Mouse (Mus musculus): ENCODE measurements at regions not wholly inside any gene's neighbourhood (a gene's known extent, or its start where the extent isn't known, plus 50 kb on each side); places are given as distances from the start of the nearest gene placed in this dataset.

DNA sequence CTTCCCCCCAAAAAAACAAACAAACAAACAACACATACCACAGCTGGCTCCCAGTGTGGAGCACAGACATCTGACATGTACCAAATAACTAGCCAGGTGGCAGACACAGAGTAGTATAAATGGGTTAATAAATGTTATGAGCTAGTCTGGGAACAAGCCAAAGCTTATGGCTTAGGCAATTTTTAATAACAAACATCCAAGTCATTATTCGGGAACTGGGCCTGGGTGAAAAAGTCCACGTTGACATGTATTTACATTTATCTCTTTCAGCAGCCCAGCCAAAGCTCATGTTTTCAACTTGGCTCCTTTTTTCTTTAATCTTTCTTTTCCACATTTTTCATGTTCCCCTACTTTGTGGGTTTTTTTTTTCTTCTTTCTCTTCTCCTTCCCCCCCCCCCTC lies 543.4 kb downstream of the Brinp1 start:
- H3K4me3 ChIP-seq (ENCODE audit: insufficient read depth, low read length): no peak overlapping the region
- no peak overlapping the region for H3K27ac ChIP-seq (ENCODE audit: insufficient read depth, low read length)
- TF ChIP-seq CTCF (IDR thresholded peaks at IDR 0.05; ENCODE audit: borderline replicate concordance, insufficient read depth, low read length): no peak
- no peak for TF ChIP-seq POLR2A (IDR thresholded peaks at IDR 0.05; ENCODE audit: low read depth, low read length)
- H3K4me1 ChIP-seq (ENCODE audit: control insufficient read depth, insufficient read depth, low read length): no peaks in the 10 kb centered on the region

DNA sequence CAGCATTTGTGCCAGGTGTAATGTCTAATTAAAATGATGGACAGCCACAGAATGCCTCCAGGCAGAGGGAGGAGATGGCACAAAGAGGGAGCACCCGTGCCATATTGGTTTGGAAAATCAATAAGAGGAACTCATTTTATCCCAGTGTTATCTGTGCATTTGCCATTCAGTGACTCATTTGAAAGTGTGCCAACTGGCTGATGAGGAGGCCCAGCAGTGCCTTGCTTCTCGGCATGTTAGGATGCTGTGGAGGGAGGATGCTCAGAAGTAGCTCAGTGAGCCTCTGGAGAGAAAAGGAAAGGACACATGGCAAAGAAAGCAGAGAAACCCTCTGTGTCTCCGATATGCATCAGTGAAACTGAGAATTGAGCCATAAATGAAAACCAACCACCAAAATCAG lies 549.8 kb downstream of the Brinp1 start:
- no peak for TF ChIP-seq CTCF (IDR thresholded peaks at IDR 0.05; ENCODE audit: borderline replicate concordance, insufficient read depth, low read length)
- TF ChIP-seq POLR2A (IDR thresholded peaks at IDR 0.05; ENCODE audit: low read depth, low read length): no peak
- H3K4me1 ChIP-seq (ENCODE audit: control insufficient read depth, insufficient read depth, low read length): no peaks in the 10 kb centered on the region

DNA sequence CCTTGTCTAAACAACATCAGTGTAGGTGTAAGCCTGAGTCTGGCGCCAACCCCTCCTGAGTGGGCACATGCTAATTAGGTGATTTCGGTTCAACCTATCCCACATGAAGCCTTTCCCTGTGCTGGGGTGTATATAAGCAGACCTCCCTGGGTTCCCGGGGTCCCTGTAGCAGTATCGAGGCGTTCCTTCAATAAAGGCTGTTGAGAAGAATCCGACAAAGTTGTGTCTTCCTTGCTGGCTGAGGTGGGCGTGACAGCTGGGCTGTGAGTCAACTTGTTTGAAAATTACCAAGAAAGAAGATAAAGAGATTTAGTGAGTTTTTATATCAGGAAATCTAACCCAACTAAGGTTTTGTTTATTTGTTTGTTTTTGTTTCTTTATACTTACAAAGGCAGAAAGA lies 567.1 kb downstream of the Brinp1 start:
- H3K4me3 ChIP-seq (ENCODE audit: insufficient read depth, low read length): no peak overlapping the region
- TF ChIP-seq POLR2A (IDR thresholded peaks at IDR 0.05; ENCODE audit: low read depth, low read length) (no peak), CTCF (IDR thresholded peaks at IDR 0.05; ENCODE audit: borderline replicate concordance, insufficient read depth, low read length) (no peak)
- no peak overlapping the region for H3K27ac ChIP-seq (ENCODE audit: insufficient read depth, low read length)
- no peaks in the 10 kb centered on the region for H3K4me1 ChIP-seq (ENCODE audit: control insufficient read depth, insufficient read depth, low read length)

More for the DNA sequence above, 549.8 kb downstream of the Brinp1 start:
- Histone ChIP-seq H3K27ac (ENCODE audit: insufficient read depth, low read length) (no peak overlapping the region), H3K4me3 (ENCODE audit: insufficient read depth, low read length) (no peak overlapping the region)

DNA sequence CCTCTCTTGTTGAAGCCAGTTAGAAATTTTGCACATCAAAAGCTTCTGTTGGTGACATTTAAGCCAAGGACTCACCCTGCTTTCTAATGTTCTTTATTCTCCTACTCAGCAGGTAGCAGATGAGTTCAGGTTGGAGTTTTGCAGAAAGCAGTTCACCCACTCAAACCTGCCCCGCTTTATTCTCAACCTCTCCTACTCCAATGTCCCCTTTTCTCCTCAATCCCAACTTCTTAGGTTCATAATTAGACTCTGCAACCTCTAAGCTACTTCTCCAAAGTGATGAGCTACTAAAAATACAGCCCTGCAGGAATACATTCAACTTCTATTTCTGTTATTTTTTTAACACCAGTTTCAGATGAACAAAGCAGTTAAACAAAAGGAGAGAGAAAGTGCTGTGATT lies 572.2 kb downstream of the Brinp1 start:
- no peaks in the 10 kb centered on the region for H3K4me1 ChIP-seq (ENCODE audit: control insufficient read depth, insufficient read depth, low read length)
- TF ChIP-seq CTCF (IDR thresholded peaks at IDR 0.05; ENCODE audit: borderline replicate concordance, insufficient read depth, low read length) (no peak), POLR2A (IDR thresholded peaks at IDR 0.05; ENCODE audit: low read depth, low read length) (no peak)
- H3K27ac ChIP-seq (ENCODE audit: insufficient read depth, low read length): no peak overlapping the region
- no peak overlapping the region for H3K4me3 ChIP-seq (ENCODE audit: insufficient read depth, low read length)

DNA sequence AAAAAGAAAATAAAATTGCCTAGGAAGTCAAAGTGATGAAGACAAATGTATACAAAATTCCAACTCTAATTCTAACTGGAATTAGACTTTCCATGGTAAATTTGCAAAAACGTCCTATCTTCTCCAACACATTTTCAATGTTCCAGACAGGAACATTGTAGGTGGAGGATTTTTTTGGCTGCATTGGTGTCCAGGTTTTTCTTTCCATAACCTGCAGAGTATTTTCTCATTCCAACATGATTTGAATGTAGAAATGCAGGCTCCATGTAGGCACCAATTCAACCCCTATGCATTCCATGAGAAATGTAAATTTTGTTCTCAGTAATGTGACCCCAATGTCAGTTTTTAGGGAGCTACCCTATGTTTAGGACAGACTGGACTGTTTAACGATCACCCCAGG lies 586.2 kb downstream of the Brinp1 start:
- no peaks in the 10 kb centered on the region for H3K4me1 ChIP-seq (ENCODE audit: control insufficient read depth, insufficient read depth, low read length)
- no peak overlapping the region for H3K27ac ChIP-seq (ENCODE audit: insufficient read depth, low read length)
- no peak for TF ChIP-seq POLR2A (IDR thresholded peaks at IDR 0.05; ENCODE audit: low read depth, low read length)
- H3K4me3 ChIP-seq (ENCODE audit: insufficient read depth, low read length): no peak overlapping the region

DNA sequence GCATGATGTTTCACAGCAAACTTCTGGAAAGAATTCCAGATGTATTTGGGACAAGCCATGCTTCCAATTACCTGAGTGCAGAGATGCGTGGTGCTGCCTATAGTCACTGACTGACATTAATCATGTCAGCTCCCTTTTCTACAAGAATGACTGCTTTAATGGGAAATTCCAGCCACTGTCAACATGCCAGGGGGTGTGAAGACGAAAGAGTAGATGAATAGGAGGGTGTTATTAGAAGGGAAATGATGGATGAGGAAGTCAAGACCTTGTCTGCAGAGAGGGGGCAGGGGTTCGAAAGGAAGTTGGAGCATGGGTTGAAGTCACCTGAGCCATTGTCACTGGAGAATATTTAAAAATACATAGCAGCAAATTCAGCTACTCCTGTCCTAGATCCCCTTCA lies 634.6 kb downstream of the Brinp1 start:
- no peaks in the 10 kb centered on the region for H3K4me1 ChIP-seq (ENCODE audit: control insufficient read depth, insufficient read depth, low read length)
- no peak overlapping the region for H3K27ac ChIP-seq (ENCODE audit: insufficient read depth, low read length)
- TF ChIP-seq CTCF (IDR thresholded peaks at IDR 0.05; ENCODE audit: borderline replicate concordance, insufficient read depth, low read length) (no peak), POLR2A (IDR thresholded peaks at IDR 0.05; ENCODE audit: low read depth, low read length) (no peak)
- H3K4me3 ChIP-seq (ENCODE audit: insufficient read depth, low read length): no peak overlapping the region

DNA sequence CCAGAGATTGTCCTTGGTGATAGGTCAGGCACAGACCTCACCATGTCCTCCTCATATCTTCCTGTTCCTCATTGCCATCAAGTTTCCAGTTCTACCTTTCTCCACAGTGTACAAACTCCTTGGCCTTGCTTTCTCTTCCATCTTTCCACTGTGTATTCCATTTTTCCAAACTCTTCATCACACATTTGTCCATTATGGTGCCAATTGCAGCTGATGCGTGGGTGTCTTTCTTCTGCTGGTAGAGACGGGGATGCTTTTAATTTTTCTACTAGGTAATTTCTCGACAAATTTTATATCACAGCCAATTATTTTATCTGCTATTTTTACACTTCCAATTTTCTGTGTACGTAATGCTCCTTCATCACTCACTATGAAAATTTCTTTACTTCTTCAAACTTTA lies 641.4 kb downstream of the Brinp1 start:
- Histone ChIP-seq H3K4me1 (ENCODE audit: control insufficient read depth, insufficient read depth, low read length) (no peaks in the 10 kb centered on the region), H3K4me3 (ENCODE audit: insufficient read depth, low read length) (no peak overlapping the region), H3K27ac (ENCODE audit: insufficient read depth, low read length) (no peak overlapping the region)
- TF ChIP-seq CTCF (IDR thresholded peaks at IDR 0.05; ENCODE audit: borderline replicate concordance, insufficient read depth, low read length) (no peak), POLR2A (IDR thresholded peaks at IDR 0.05; ENCODE audit: low read depth, low read length) (no peak)

DNA sequence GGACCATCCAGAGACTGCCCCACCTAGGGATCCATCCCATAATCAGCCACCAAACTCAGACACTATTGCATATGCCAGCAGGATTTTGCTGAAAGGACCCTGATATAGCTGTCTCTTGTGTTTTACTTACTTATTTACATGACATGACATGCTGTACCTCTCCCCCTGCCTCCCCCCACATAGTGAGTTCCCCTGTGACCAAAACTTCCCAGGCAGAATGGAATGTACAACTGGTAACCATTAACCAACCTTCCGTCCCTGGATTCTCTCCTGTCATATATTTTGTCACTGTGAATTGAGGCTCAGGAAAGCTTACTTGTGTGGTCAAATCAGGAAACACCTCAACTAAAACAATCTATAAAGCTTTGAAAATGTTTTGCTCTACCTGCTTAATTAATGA lies 669.4 kb downstream of the Brinp1 start:
- H3K4me3 ChIP-seq (ENCODE audit: insufficient read depth, low read length): no peak overlapping the region
- no peaks in the 10 kb centered on the region for H3K4me1 ChIP-seq (ENCODE audit: control insufficient read depth, insufficient read depth, low read length)
- H3K27ac ChIP-seq (ENCODE audit: insufficient read depth, low read length): no peak overlapping the region

DNA sequence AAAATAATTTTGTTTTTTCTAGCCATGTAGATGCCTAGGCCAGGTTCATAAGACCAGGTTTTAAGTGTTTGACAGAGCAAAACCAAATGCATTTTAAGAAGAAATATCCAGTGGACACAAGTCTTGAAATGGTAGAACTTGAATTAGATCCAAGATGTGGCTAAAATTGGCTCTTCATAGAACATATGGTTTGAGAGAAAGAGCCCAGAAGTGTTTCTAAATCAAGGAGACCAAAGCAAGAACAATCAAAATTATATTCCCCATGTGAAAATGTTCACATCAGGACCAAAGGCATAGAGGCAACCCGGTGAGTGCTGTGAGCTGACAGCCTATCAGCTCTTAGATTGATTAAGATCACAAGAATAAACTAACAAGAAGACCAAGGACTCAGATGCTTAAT lies 673.3 kb downstream of the Brinp1 start:
- no peaks in the 10 kb centered on the region for H3K4me1 ChIP-seq (ENCODE audit: control insufficient read depth, insufficient read depth, low read length)

More for the DNA sequence above, 669.4 kb downstream of the Brinp1 start:
- no peak for TF ChIP-seq CTCF (IDR thresholded peaks at IDR 0.05; ENCODE audit: borderline replicate concordance, insufficient read depth, low read length)

DNA sequence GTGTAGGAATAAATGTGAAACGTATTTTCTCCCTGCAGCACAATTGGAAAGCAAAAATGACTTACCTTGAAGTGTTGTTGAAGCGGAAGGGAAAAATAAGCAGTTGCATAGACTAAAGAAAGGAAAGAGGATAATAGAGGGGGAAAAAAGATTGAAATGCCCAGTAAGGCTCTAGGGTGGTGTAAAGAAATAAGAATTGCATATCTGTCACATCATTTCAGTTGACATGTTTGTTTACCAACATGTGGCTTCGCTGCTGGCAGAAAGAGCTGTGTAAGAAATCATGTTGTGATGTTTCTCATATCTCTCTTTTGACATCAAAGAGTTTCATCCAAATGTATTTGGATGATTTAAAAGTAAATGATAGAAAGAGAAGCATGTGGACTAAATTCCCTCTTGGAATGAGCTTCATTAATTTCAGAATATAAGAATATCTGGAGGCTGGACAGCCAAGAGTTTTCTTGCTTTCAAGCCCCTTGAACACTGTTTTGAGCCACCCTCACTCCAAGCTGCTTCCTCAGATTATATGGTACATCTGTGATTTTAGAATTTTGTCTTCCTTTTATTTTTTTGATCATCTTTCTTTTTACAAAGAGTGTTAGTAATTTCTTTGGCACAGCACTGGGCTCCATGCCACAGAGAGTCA lies 679.0 kb downstream of the Brinp1 start:
- H3K4me1 ChIP-seq (ENCODE audit: control insufficient read depth, insufficient read depth, low read length): no peaks in the 10 kb centered on the region
- TF ChIP-seq POLR2A (IDR thresholded peaks at IDR 0.05; ENCODE audit: low read depth, low read length): no peak
- no peak for TF ChIP-seq CTCF (IDR thresholded peaks at IDR 0.05; ENCODE audit: borderline replicate concordance, insufficient read depth, low read length)
- H3K27ac ChIP-seq (ENCODE audit: insufficient read depth, low read length): no peak overlapping the region
- no peak overlapping the region for H3K4me3 ChIP-seq (ENCODE audit: insufficient read depth, low read length)

More for the DNA sequence above, 673.3 kb downstream of the Brinp1 start:
- TF ChIP-seq POLR2A (IDR thresholded peaks at IDR 0.05; ENCODE audit: low read depth, low read length) (no peak), CTCF (IDR thresholded peaks at IDR 0.05; ENCODE audit: borderline replicate concordance, insufficient read depth, low read length) (no peak)
- H3K4me3 ChIP-seq (ENCODE audit: insufficient read depth, low read length): no peak overlapping the region
- no peak overlapping the region for H3K27ac ChIP-seq (ENCODE audit: insufficient read depth, low read length)

Measured in embryonic fibroblast, embryonic 13.5 days (primary cell).